Mouse (Mus musculus): ENCODE results near the gene Trim72. TPM values are rescaled to one million over a fixed set of nuclear protein-coding genes. Genes with fewer than 3 reads are reported as not detected.
"Not testable (repeated sequence)": the region's sequence is repeated elsewhere in the genome, so short reads cannot be mapped to it uniquely, and the experiment has no call there.

Gene Trim72
- polyA plus RNA-seq, 1 experiment from 2014 or later = not detected

DNA sequence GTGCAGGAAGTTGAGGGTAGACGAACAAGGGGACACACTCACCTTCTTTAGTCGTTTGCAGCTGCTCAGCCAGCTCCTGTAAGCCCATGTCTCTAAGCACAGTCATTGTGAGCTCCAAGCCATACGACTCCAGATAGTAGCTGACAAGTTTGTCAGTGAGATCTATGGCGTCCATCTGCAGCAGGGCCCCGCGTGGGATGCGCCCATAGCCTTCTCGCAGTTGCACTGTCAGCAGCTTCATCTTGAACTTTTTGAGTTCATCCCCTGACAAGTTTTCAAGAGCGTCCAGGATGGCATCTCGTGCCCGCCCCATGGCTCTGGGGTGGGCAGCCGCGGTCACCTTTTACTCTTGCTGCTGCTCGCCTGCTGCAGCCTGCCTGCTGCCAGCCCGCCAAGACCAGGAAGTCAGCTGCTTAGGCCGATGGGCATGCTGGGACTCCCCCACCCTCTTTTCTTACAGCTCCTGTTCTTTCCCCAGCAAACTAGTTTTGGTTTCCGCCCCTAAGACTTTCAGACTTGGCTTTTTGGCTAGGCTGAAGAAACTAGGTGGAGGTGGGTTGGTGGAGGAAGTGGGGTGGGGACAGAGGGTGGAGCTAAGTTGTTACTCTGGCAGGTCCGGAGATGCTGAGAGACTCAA lies 10.3 kb upstream of the Trim72 start, which contains the start of gene Pycard:
Gene Pycard (minus strand): TSS at position 527 of the 637 bp plus-strand sequence.
- WGBS = 21% methylated on average over 18 of the region's 18 CpGs
- Histone ChIP-seq H3K36me3 (peaks cover 44% of the 10 kb centered on the region), H3K4me3 (peak within 1 kb of the TSS; percentile 30)

DNA sequence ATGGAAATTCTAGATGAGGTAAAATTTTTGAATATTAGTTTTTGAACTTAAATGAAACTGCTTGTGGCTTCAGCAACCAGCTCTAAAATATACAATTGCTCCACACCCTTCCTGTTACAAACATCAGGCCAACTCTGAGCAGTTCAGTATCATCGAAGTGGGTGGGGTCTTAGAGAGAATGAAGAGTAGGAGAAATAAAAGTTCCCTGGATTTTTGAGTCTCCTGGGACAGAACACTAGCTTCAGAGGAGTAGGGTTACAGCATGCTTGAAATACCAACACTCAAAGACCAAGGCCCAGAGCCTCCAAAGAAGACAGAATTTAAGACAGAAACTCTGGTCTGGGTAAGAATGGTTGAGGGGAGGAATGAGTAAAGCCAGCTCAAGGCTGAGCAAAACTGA lies 4.3 kb upstream of the Trim72 start:
- peaks cover 12% of the 10 kb centered on the region for H3K27me3 ChIP-seq (ENCODE audit: low read depth, poor library complexity, severe bottlenecking)
- peaks cover 7% of the 10 kb centered on the region for H3K4me1 ChIP-seq
- H3K36me3 ChIP-seq = no peaks in the 10 kb centered on the region; the same call in 1 of the 2 replicates
- no peak overlapping the region for H3K27ac ChIP-seq (replicated peaks)
- H3K9me3 ChIP-seq (replicated peaks) = 0 out of 2 replicates have a peak, but pooled peaks cover 3% of the 10 kb centered on the region
- WGBS = 79% methylated on average over 1 of the region's 1 CpGs
- DNase-seq (ENCODE audit: low spot score) = no peak
- no peak overlapping the region for H3K4me3 ChIP-seq

More for the DNA sequence above, 10.3 kb upstream of the Trim72 start, which contains the start of gene Pycard:
- H3K9me3 ChIP-seq (replicated peaks) = no peaks in the 10 kb centered on the region
- peaks cover 12% of the 10 kb centered on the region for H3K4me1 ChIP-seq
- DNase-seq (ENCODE audit: low spot score) = no peak
- peak within 1 kb of the TSS; percentile 46; the same call in 1 of the 2 replicates for H3K27ac ChIP-seq (replicated peaks)
- no peaks in the 10 kb centered on the region for H3K27me3 ChIP-seq (ENCODE audit: low read depth, poor library complexity, severe bottlenecking)

DNA sequence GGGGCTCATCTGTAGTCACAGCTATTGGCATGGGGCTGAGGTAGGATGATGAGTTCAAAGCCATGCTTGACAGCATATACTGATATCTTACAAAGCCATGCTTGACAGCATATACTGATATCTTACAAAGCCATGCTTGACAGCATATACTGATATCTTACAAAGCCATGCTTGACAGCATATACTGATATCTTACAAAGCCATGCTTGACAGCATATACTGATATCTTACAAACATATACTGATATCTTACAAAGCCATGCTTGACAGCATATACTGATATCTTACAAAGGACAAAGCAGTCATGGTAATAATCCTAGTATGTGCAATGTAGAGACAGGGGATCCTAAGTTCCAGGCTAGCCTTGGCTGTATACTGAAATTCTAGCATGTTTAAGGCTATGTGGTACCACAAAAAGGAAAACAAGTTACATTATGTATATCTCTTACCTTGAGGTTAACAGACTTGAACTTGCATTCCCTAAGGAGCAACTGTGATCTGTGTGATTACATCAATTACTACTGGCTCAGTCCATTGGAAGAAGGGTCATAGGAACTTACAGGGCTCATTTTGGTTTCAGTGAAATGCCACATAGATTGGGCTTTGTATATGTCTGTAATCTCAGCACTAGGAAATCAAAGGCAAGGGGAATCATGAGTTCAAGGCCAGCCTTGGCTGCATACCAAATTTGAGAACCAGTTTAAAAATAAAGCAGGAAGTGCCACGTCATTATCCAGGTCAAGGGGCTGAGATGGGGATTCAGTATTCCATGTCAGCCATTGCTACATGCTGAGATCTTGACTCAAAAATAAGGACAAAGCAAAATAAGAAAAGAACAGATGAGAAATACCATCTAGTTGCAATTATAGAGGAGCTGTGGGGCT lies 3.4 kb upstream of the Trim72 start:
- Histone ChIP-seq H3K4me1 (peaks cover 15% of the 10 kb centered on the region), H3K36me3 (no peaks in the 10 kb centered on the region; the same call in 1 of the 2 replicates), H3K27me3 (ENCODE audit: low read depth, poor library complexity, severe bottlenecking) (peaks cover 20% of the 10 kb centered on the region), H3K27ac (replicated peaks) (no peak overlapping the region), H3K9me3 (replicated peaks) (0 out of 2 replicates have a peak, but pooled peaks cover 3% of the 10 kb centered on the region), H3K4me3 (no peak overlapping the region)
- 86% methylated on average over 1 of the region's 1 CpGs for WGBS
- DNase-seq (ENCODE audit: low spot score) = no peak

DNA sequence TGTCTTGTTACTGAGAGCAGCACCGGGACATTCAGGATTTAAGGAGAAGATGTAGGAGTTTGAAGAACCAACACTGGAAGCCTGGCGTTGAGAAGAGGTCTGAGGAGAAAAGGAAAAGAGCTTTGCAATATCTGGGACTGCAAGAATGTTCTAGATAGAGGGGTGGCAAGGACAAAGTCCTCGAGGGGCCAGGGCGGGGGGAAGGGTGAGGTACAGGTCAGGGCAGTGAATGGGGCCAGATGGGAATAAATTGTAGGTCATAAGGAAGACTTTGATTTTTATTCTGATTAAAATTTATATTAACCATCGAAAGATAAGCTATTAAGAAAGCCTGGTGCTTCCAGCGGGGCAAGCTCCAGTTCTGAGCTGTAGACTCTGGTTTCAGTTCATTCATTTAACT lies 651 bp upstream of the Trim72 start:
- Histone ChIP-seq H3K4me3 (no peak overlapping the region), H3K36me3 (no peaks in the 10 kb centered on the region), H3K27me3 (ENCODE audit: low read depth, poor library complexity, severe bottlenecking) (peaks cover 25% of the 10 kb centered on the region), H3K27ac (replicated peaks) (no peak overlapping the region), H3K4me1 (peaks cover 15% of the 10 kb centered on the region), H3K9me3 (replicated peaks) (0 out of 2 replicates have a peak, but pooled peaks cover 3% of the 10 kb centered on the region)
- WGBS = 90% methylated on average over 6 of the region's 6 CpGs
- no peak for DNase-seq (ENCODE audit: low spot score)

DNA sequence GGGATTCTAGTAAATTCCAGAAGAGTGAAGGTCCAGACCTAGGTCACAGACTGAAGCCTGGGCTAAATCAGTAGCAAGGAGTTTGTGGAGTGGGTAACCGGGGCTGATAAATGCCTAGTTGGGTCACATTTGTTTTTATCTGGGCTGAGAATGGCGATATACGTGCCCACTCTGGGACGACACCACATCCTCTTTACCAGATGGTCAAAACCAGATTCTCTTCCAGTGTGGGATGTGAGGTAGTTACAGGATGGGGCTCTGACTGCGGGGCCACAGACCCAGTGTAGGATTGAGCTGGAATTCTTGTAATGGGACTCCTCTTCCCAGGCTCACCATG lies 369 bp downstream of the Trim72 start:
- Histone ChIP-seq H3K4me1 (peaks cover 15% of the 10 kb centered on the region), H3K4me3 (peak overlapping the region; percentile 29; the same call in 1 of the 2 replicates), H3K9me3 (replicated peaks) (0 out of 2 replicates have a peak, but pooled peaks cover 3% of the 10 kb centered on the region), H3K27me3 (ENCODE audit: low read depth, poor library complexity, severe bottlenecking) (peaks cover 32% of the 10 kb centered on the region), H3K27ac (replicated peaks) (no peak overlapping the region), H3K36me3 (no peaks in the 10 kb centered on the region)
- 88% methylated on average over 5 of the region's 5 CpGs for WGBS
- DNase-seq (ENCODE audit: low spot score) = no peak

DNA sequence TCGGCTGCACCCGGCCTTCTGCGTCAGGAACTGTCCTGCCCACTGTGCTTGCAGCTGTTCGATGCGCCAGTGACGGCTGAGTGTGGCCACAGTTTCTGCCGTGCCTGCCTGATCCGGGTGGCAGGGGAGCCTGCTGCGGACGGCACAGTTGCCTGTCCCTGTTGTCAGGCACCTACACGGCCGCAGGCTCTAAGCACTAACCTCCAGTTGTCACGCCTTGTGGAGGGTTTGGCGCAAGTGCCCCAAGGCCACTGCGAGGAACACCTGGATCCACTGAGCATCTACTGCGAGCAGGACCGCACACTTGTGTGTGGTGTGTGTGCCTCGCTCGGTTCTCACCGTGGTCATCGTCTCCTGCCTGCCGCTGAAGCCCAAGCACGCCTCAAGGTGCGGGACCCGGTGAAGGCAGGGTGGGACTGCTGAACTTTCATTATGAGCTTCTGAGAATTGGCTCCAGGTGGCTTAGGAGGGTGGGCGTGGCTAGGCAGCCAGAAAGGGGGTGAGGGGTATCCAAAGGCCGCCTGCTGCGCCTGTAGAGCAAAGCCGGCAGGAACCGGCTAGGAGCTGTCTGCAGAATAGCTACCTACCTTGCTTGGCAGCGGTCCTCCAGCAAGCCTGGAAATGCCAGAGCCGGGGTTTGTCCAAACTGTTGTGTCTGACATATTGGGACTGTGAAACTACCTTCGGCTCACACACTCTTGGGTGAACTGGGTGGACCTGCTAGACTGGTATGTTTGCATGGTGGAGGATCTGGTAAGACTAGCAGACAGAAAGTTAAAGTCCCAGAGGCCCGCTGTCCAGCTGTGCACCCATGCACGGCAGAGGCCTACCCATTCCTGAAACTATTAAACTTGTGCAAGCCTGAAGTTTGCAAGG lies 976 bp downstream of the Trim72 start:
- 30% methylated on average over 35 of the region's 35 CpGs for WGBS
- Histone ChIP-seq H3K27me3 (ENCODE audit: low read depth, poor library complexity, severe bottlenecking) (peaks cover 38% of the 10 kb centered on the region), H3K36me3 (no peaks in the 10 kb centered on the region), H3K27ac (replicated peaks) (no peak overlapping the region), H3K4me3 (peak overlapping the region; percentile 29; the same call in 1 of the 2 replicates), H3K9me3 (replicated peaks) (0 out of 2 replicates have a peak, but pooled peaks cover 3% of the 10 kb centered on the region), H3K4me1 (peaks cover 17% of the 10 kb centered on the region)
- no peak for DNase-seq (ENCODE audit: low spot score)

DNA sequence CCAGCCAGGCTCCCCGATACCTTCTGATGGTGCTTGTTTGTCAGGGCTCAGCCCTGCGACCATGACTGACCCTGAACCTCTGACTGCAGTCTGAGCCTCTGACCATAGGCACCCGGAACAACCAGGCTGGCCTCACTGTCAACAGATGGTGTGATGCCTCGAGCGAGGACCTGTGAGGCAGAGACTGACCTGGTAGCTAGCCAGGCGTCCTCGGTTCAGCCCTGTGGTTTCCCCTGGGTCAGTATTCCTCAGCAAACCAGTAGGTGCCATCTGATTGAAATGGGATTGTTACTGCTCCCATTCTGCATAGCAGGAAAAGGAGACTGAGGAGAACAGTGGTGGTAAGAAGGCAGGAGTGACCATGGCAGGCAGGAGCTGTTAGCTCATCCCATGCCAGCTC lies 2.4 kb downstream of the Trim72 start:
- 82% methylated on average over 7 of the region's 7 CpGs for WGBS
- Histone ChIP-seq H3K27ac (replicated peaks) (no peak overlapping the region), H3K36me3 (no peaks in the 10 kb centered on the region), H3K9me3 (replicated peaks) (0 out of 2 replicates have a peak, but pooled peaks cover 3% of the 10 kb centered on the region), H3K4me1 (peaks cover 20% of the 10 kb centered on the region), H3K27me3 (ENCODE audit: low read depth, poor library complexity, severe bottlenecking) (peaks cover 45% of the 10 kb centered on the region), H3K4me3 (no peak overlapping the region)
- DNase-seq (ENCODE audit: low spot score) = no peak

DNA sequence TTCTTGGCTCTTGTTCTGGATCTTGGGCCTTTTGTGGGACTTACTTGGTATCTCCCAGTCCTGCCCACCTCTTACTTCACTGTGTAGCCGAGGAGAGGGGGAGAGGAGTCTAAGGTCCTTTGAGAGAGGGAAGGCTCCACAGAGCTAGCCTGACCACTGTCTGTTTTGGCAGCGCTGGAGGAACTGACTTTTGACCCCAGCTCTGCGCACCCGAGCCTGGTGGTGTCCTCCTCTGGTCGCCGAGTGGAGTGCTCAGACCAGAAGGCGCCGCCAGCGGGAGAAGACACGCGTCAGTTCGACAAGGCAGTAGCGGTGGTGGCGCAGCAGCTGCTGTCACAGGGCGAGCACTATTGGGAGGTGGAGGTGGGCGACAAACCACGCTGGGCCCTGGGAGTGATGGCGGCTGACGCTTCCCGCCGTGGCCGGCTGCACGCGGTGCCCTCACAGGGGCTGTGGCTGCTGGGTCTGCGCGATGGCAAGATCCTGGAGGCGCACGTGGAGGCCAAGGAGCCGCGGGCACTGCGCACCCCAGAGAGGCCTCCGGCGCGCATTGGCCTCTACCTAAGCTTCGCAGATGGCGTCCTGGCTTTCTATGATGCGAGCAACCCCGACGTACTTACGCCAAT lies 6.1 kb downstream of the Trim72 start:
- Histone ChIP-seq H3K4me1 (peaks cover 10% of the 10 kb centered on the region), H3K36me3 (no peaks in the 10 kb centered on the region), H3K27me3 (ENCODE audit: low read depth, poor library complexity, severe bottlenecking) (peaks cover 29% of the 10 kb centered on the region), H3K4me3 (peak overlapping the region; percentile 18; the same call in 1 of the 2 replicates), H3K27ac (replicated peaks) (peak overlapping the region; percentile 28; the same call in 1 of the 2 replicates), H3K9me3 (replicated peaks) (no peaks in the 10 kb centered on the region)
- 52% methylated on average over 40 of the region's 40 CpGs for WGBS
- no peak for DNase-seq (ENCODE audit: low spot score)

DNA sequence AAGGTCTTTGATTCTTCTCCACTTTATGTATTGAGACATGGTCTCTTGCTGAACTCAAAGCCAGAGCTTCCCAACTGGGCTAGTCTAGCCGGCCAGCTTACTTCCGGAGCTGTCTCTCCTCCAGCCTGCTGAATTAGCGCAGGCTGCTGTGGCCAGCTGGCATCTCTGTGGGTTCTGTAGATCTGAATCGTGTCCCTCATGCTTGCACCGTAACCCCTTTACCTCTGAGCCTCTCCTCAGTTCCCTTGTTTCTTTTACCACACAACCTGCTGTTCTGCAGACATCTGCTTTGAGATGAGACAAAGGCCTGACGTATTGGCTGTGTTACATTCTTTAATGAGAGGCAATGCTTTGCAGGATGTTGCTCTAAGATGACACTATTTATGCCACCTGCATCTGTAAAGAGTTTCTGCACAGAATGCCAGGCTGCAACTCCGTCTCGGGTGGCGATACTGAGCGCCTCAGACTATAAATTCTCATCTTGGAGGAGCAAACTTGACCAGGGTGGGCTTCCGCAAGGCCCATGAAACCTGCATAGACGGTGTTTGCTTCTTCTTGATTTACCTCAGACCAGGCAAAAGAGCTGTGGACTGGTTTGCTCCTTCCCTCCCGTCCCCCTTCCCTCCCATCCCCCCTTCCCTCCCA lies 8.5 kb downstream of the Trim72 start:
- H3K27me3 ChIP-seq (ENCODE audit: low read depth, poor library complexity, severe bottlenecking) = peaks cover 20% of the 10 kb centered on the region
- H3K9me3 ChIP-seq (replicated peaks) = no peaks in the 10 kb centered on the region
- no peak overlapping the region for H3K27ac ChIP-seq (replicated peaks)
- H3K36me3 ChIP-seq = no peaks in the 10 kb centered on the region
- H3K4me3 ChIP-seq = no peak overlapping the region
- DNase-seq (ENCODE audit: low spot score) = no peak
- H3K4me1 ChIP-seq = peaks cover 6% of the 10 kb centered on the region
- WGBS = 81% methylated on average over 13 of the region's 13 CpGs

DNA sequence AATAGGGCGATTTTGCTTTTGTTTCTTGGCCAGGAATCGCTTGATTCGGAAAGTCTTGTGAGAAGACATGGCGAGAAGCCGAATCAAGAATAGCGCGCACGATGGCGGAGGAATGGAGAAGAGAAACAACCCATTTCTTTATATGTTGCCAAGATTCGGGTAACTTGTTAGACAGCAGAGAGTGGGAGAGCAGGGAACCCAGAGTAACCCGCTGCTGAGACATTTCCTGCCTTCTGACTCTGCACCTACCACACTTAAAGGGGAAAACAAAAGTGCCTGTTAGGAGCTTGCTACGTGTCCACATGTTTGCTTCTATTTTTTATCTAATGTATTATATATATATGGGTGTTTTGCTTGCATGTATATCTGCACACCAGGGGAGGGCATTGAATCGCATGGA lies 9.4 kb downstream of the Trim72 start:
- no peaks in the 10 kb centered on the region for H3K9me3 ChIP-seq (replicated peaks)
- H3K36me3 ChIP-seq = no peaks in the 10 kb centered on the region
- 92% methylated on average over 13 of the region's 13 CpGs for WGBS
- H3K4me3 ChIP-seq = no peak overlapping the region
- H3K27me3 ChIP-seq (ENCODE audit: low read depth, poor library complexity, severe bottlenecking) = peaks cover 20% of the 10 kb centered on the region
- no peak for DNase-seq (ENCODE audit: low spot score)
- H3K27ac ChIP-seq (replicated peaks) = no peak overlapping the region
- peaks cover 6% of the 10 kb centered on the region for H3K4me1 ChIP-seq

DNA sequence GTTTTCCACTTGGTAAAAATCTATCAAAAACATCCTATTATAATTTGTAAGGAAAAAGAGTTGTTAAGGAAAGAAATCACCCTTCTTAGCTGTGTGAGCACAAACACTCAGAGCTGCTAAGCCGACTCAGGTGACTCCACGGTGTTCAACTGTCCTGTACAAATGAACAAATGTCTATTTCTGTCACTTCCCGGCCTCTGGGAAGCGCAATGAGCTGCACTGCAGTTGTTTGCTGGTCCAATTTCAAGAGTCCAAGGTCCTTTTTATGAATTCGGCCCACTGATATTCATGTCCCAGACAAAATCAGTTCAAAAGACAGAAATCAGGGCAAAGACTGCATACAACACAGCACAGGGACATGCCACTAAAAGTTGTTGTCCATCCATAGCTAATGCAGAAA lies 12.4 kb downstream of the Trim72 start:
- H3K4me3 ChIP-seq; H3K27me3 ChIP-seq (ENCODE audit: low read depth, poor library complexity, severe bottlenecking); DNase-seq (ENCODE audit: low spot score); H3K36me3 ChIP-seq; H3K27ac ChIP-seq (replicated peaks); H3K9me3 ChIP-seq (replicated peaks); H3K4me1 ChIP-seq: not testable (repeated sequence)
- 89% methylated on average over 5 of the region's 5 CpGs for WGBS

Measured in midbrain, embryonic 10.5 days (tissue).